Mouse (Mus musculus) lung, postnatal 4 days (tissue): ENCODE results near the gene Selenow.

Experiments used
- DNase-seq, 2 experiments: peaks; one replicate each; pipeline ENCODE4 v3.0.0; 2021

The Selenow gene

DNA sequence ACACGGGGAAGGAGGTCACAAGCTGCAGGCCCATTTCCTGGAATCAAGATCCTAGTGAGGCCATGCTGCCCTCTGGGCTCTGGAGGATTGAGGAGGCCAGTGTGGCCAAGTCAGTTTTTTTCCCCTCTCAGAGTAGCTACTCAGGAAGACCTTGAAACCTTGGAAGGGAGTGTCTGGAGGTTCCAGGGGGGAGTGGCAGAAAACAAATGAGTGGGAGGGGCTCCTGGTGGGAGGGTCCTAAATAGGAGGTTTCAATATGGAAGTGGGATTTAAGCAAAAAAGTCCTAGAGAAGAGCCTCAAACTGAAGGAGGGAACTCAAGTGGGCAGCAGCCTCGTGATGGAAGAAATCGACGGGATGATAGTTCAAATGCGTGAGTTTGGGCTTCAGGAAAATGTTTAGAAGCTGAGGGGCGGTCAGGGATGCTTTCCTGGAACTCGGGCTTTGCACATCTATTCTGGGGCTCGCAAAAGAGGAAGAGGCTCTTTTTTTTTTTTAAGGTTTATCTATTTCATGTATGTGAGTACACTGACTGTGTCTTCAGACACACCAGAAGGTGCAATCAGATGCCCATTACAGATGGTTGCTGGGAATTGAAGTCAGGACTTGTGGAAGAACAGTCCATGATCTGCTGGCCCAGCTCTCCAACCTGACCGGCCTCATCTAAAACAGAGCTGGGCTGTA lies 20.7 kb downstream of the Selenow start:
- no peak for DNase-seq

- no peak for DNase-seq
These were observed 28.0 kb downstream of the Selenow start for GRCm38 (mm10) chr7:15894251-15894650.

GRCm38 (mm10) chr7:15884127-15884526 lies 38.1 kb downstream of the Selenow start:
- no peak for DNase-seq

DNA sequence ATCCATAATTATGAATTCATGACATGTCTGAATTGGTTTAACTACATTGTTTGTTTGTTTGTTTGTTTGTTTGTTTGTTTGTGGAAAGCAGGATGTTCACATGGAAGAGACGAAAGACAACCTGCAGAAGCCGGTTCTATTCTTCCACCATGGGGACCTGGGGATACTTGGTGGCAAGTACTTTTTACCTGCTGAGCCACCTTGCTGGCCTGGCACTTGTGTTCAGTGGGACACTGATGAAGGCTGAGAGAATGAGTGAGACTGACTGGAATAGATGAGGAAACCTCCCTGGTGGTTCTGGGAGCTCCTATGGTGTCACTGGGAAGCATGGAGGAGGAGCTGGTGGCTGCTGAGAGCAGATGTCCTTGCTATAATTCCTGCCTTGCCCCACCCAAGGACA lies 39.9 kb downstream of the Selenow start, which contains the start of gene Crxos:
Gene Crxos, plus strand, starts transcription at position 301 of the 400 bp plus-strand sequence.
- DNase-seq = no peak

DNA sequence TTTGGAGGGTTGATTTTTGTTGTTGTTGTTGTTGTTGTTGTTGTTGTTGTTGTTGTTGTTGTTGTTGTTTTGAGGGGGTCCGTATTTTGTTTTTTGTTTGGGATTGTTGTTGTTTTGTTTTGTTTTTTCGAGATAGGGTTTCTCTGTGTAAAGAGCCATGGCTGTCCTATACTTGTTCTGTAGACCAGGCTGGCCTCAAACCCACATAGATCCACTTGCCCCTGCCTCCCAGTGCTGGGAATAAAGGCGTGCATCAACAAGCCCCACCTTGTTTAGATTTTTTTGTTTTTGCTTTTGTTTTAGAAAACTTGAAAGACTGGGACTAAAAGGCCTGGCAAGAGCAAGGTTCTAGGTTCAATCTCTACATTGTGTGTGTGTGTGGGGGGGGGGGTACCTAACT lies 40.4 kb downstream of the Selenow start:
- DNase-seq = no peak

GRCm38 (mm10) chr7:15881388-15881787 lies 40.8 kb downstream of the Selenow start:
- no peak for DNase-seq

DNA sequence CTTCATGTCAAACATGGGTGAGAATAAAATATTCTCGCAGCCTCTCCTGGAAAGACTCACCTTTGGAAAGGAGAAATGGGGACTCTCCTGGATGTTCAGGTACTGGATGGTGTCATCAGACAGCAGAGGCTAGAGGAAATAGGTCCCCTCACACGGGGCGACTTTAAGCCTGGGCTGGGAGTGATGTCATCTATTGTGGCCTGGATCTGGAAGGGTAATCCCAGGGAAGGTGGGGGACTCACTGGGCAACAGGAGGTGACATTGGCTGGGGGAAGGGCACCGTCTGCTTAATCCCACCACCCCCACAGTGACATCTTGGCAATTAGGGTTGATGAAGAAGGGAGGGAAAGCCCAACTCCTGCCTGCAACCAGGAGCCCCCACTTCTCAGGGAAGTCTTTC lies 42.4 kb downstream of the Selenow start, which contains the start of gene Crx:
Gene Crx, minus strand, starts transcription at position 213 of the 400 bp plus-strand sequence.
- no peak for DNase-seq
